Mouse (Mus musculus): ENCODE measurements around the gene Aup1. TPM values are rescaled to one million over a fixed set of nuclear protein-coding genes. Genes with fewer than 3 reads are reported as not detected.

The Aup1 gene
- total RNA-seq, 2 experiments from 2014 or later = 94.0 to 101 TPM

GRCm38 (mm10) chr6:83029777-83030176 lies 24.5 kb upstream of the Aup1 start:
- no peak for DNase-seq (ENCODE audit: low spot score)

GRCm38 (mm10) chr6:83031111-83031510 lies 23.2 kb upstream of the Aup1 start:
- DNase-seq (ENCODE audit: low spot score) = no peak

- no peak for DNase-seq (ENCODE audit: low spot score)
These were observed 22.3 kb upstream of the Aup1 start for GRCm38 (mm10) chr6:83031921-83032590.

- no peak for DNase-seq (ENCODE audit: low spot score)
These were observed 21.5 kb upstream of the Aup1 start for GRCm38 (mm10) chr6:83032769-83033191.

- peak; percentile 76 for DNase-seq (ENCODE audit: low spot score)
These were observed 20.8 kb upstream of the Aup1 start, which contains the start of the genes Dok1 and Loxl3 for GRCm38 (mm10) chr6:83033249-83034185. Gene Dok1 (minus strand): TSS chr6:83033471. Gene Loxl3 (plus strand): TSS chr6:83034173.

GRCm38 (mm10) chr6:83034463-83035055 lies 19.8 kb upstream of the Aup1 start:
- DNase-seq (ENCODE audit: low spot score) = no peak

GRCm38 (mm10) chr6:83037188-83037587 lies 17.1 kb upstream of the Aup1 start:
- no peak for DNase-seq (ENCODE audit: low spot score)

- DNase-seq (ENCODE audit: low spot score) = peak; percentile 94
These were observed 15.8 kb upstream of the Aup1 start for GRCm38 (mm10) chr6:83038496-83039012.

- no peak for DNase-seq (ENCODE audit: low spot score)
These were observed 13.7 kb upstream of the Aup1 start for GRCm38 (mm10) chr6:83040601-83041000.

GRCm38 (mm10) chr6:83043561-83043960 lies 10.8 kb upstream of the Aup1 start:
- DNase-seq (ENCODE audit: low spot score) = no peak

- DNase-seq (ENCODE audit: low spot score) = no peak
These were observed 10.3 kb upstream of the Aup1 start for GRCm38 (mm10) chr6:83043993-83044392.

- no peak for DNase-seq (ENCODE audit: low spot score)
These were observed 9.6 kb upstream of the Aup1 start for GRCm38 (mm10) chr6:83044742-83045141.

GRCm38 (mm10) chr6:83049367-83049766 lies 5.0 kb upstream of the Aup1 start:
- no peak for DNase-seq (ENCODE audit: low spot score)

- no peak for DNase-seq (ENCODE audit: low spot score)
These were observed 973 bp upstream of the Aup1 start for GRCm38 (mm10) chr6:83053136-83053960.

- DNase-seq (ENCODE audit: low spot score) = no peak
These were observed 630 bp downstream of the Aup1 start, which contains the start of gene Htra2 for GRCm38 (mm10) chr6:83054871-83055431. Gene Htra2 (minus strand): TSS chr6:83055273.

- no peak for DNase-seq (ENCODE audit: low spot score)
These were observed 3.5 kb downstream of the Aup1 start, which contains the start of gene Dqx1 for GRCm38 (mm10) chr6:83057790-83058189. Gene Dqx1 (plus strand): TSS chr6:83057844.

- DNase-seq (ENCODE audit: low spot score) = no peak
These were observed 4.4 kb downstream of the Aup1 start for GRCm38 (mm10) chr6:83058725-83059124.

GRCm38 (mm10) chr6:83065995-83066394 lies 11.7 kb downstream of the Aup1 start:
- DNase-seq (ENCODE audit: low spot score) = no peak

- DNase-seq (ENCODE audit: low spot score) = no peak
These were observed 12.1 kb downstream of the Aup1 start for GRCm38 (mm10) chr6:83066441-83066840.

- no peak for DNase-seq (ENCODE audit: low spot score)
These were observed 13.9 kb downstream of the Aup1 start for GRCm38 (mm10) chr6:83068221-83068620.
